Mouse (Mus musculus) embryo, embryonic 9.5 days (tissue): ENCODE measurements at regions not wholly inside any gene's neighbourhood (a gene's known extent, or its start where the extent isn't known, plus 50 kb on each side); places are given as distances from the start of the nearest gene placed in this dataset.
A peak's percentile ranks its signal among the peaks of the same experiment; 100 is the strongest.

ENCODE experiments used
- DNase-seq: peaks from one replicate; pipeline ENCODE4 v3.0.0-alpha.2; 2017; ENCODE audit errors: extremely low spot score

GRCm38 (mm10) chr1:12318029-12318428 is 904.1 kb downstream of the A830018L16Rik start:
- DNase-seq, result no peak

GRCm38 (mm10) chr1:12334186-12334585 is 920.3 kb downstream of the A830018L16Rik start:
- no peak for DNase-seq

- no peak for DNase-seq
Measured at GRCm38 (mm10) chr1:12344726-12345438, 931.0 kb downstream of the A830018L16Rik start.

- DNase-seq, result no peak
Measured at GRCm38 (mm10) chr1:12345439-12345819, 931.5 kb downstream of the A830018L16Rik start.

- no peak for DNase-seq
Measured at GRCm38 (mm10) chr1:12354531-12354930, 940.6 kb downstream of the A830018L16Rik start.

GRCm38 (mm10) chr1:12367872-12368271 is 954.0 kb downstream of the A830018L16Rik start:
- DNase-seq, result no peak

- DNase-seq, result no peak
Measured at GRCm38 (mm10) chr1:12372968-12373367, 959.1 kb downstream of the A830018L16Rik start.

GRCm38 (mm10) chr1:12398146-12398884 is 984.4 kb downstream of the A830018L16Rik start:
- DNase-seq, result peak; percentile 69

GRCm38 (mm10) chr1:12405391-12406270 is 991.7 kb downstream of the A830018L16Rik start:
- no peak for DNase-seq

GRCm38 (mm10) chr1:12409738-12410523 is 996.0 kb downstream of the A830018L16Rik start:
- no peak for DNase-seq

- no peak for DNase-seq
Measured at GRCm38 (mm10) chr1:12410524-12410886, 996.6 kb downstream of the A830018L16Rik start.

- DNase-seq, result no peak
Measured at GRCm38 (mm10) chr1:12424510-12424909, 1010.6 kb downstream of the A830018L16Rik start.

GRCm38 (mm10) chr1:12437894-12438293 is 1024.0 kb downstream of the A830018L16Rik start:
- no peak for DNase-seq

- DNase-seq, result no peak
Measured at GRCm38 (mm10) chr1:12466255-12466654, 1052.3 kb downstream of the A830018L16Rik start.

- DNase-seq, result no peak
Measured at GRCm38 (mm10) chr1:12478983-12479763, 1065.3 kb downstream of the A830018L16Rik start.

GRCm38 (mm10) chr1:12500442-12500841 is 1086.5 kb downstream of the A830018L16Rik start:
- DNase-seq, result no peak

- DNase-seq, result no peak
Measured at GRCm38 (mm10) chr1:12507997-12508396, 1094.1 kb downstream of the A830018L16Rik start.

GRCm38 (mm10) chr1:12510129-12510816 is 1096.4 kb downstream of the A830018L16Rik start:
- DNase-seq, result no peak

GRCm38 (mm10) chr1:12519601-12520000 is 1105.7 kb downstream of the A830018L16Rik start:
- DNase-seq, result no peak

- no peak for DNase-seq
Measured at GRCm38 (mm10) chr1:12555859-12556258, 1142.0 kb downstream of the A830018L16Rik start.
